Mouse (Mus musculus) midbrain, embryonic 14.5 days (tissue): Measurements from ENCODE around the gene Gal3st3. TPM values are rescaled to one million over a fixed set of nuclear protein-coding genes. Genes with fewer than 3 reads are reported as not detected.

ENCODE experiments used
- ATAC-seq: fragments of 200-750 bp; cut with Nextera tagmentation; 2 replicates; pipeline ENCODE4 v1.8.0; 2017; ENCODE audit warnings: moderate number of reproducible peaks, moderate library complexity; ENCODE audit not compliant: low FRiP score, low TSS enrichment
- DNase-seq: peaks from one replicate; pipeline ENCODE4 v3.0.0-alpha.2; 2015
- H3K27ac ChIP-seq: fragments of 300-500 bp; sonication (generic); replicated peaks from 2 replicates; pipeline ENCODE4 v1.5.1; 2014; ENCODE audit warnings: mild to moderate bottlenecking, low read depth, low read length, moderate library complexity
- H3K27me3 ChIP-seq: fragments of 300-500 bp; sonication (generic); 2 replicates; pipeline ENCODE4 v1.6.1; 2014; ENCODE audit warnings: low read length, control low read depth, mixed read lengths; ENCODE audit not compliant: control insufficient read depth, insufficient read depth
- H3K36me3 ChIP-seq: fragments of 300-500 bp; sonication (generic); 2 replicates; pipeline ENCODE4 v1.6.1; 2014; ENCODE audit warnings: low read length, control low read depth; ENCODE audit not compliant: control insufficient read depth, insufficient read depth
- H3K4me1 ChIP-seq: fragments of 300-500 bp; sonication (generic); 2 replicates; pipeline ENCODE4 v1.6.1; 2014; ENCODE audit warnings: mild to moderate bottlenecking, antibody characterized with exemption, low read length, control low read depth; ENCODE audit not compliant: control insufficient read depth, insufficient read depth
- H3K4me2 ChIP-seq: fragments of 300-500 bp; sonication (generic); 2 replicates; pipeline ENCODE4 v1.6.1; 2014; ENCODE audit warnings: mild to moderate bottlenecking, low read length, moderate library complexity
- H3K4me3 ChIP-seq: fragments of 300-500 bp; sonication (generic); replicated peaks from 2 replicates; pipeline ENCODE4 v1.5.1; 2014; ENCODE audit warnings: low read depth, low read length
- H3K9ac ChIP-seq: fragments of 300-500 bp; sonication (generic); replicated peaks from 2 replicates; pipeline ENCODE4 v1.6.1; 2014; ENCODE audit warnings: mild to moderate bottlenecking, low read length, moderate library complexity
- H3K9me3 ChIP-seq: fragments of 300-500 bp; sonication (generic); 2 replicates; pipeline ENCODE4 v1.6.1; 2016; ENCODE audit warnings: low read length, control low read depth, mixed read lengths; ENCODE audit not compliant: control insufficient read depth
- WGBS: fragments of 180-500 bp; shearing (Covaris S2); extraction: QIAGEN DNeasy Blood & Tissue Kit; methylation state at CpG from one replicate; pipeline ENCODE4 v1.1.7; 2014; 5-methylcytosine and 5-hydroxymethylcytosine counted together
- polyA plus RNA-seq: library from polyadenylated mRNA; unstranded; fragments of >200 nt; fragmentation: Nextera tagmentation; extraction: Ambion mirVana; gene quantifications from 2 replicates; pipeline ENCODE4 v1.2.1, GENCODE M21; 2014

Gene Gal3st3
- polyA plus RNA-seq, 1 experiment from 2014 or later: 35.5 TPM

DNA sequence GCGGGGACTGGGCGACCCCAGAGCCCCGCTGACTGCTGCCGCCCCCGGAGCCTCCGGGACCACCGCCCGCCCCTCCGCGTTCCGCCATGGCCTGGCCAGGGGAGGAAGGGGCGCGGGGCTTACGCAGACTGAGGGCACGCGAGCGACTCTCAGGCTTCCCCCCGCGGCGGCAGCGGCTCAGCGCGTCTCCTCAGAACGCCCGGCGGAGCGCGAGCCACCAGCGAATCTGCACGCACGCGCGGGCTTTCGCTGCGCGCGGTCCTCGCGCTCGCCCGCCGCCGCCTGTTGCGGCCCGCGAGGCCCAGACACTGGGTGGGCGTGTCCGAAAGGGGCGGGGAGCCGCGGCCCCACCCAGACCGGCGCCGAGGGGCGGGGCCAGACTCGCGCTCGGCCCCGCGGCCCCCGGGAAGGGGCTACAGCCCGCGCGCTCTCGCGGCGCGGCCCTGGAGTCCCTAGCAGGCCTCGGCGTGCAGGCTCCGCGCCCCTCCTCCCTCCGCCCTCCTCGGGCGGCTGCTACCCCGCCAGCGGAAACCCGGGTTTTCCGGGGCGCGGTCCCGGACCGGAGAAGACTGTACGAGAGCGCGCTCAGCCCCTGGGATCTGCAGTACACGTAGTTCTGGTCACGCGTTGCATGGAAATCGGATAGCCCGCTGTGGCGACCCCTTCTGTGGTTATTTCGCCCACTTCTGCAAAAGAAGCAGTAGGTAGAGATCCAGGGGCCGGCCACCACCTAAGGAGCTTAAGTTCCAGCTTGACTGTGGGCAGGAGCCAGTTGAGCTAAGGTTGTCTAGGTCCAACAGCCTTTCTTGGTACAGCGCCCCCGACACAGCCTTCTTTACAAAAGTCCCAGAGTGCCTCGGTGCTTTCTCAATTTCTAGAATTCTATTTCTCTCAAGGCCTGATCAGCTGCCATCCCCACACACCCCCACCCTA is 25.1 kb upstream of the Gal3st3 start, which contains the start of gene Pacs1:
Gene Pacs1, minus strand, starts transcription at position 319 of the 933 bp plus-strand sequence.
- Histone ChIP-seq H3K4me2 (peak within 1 kb of the TSS; percentile 91), H3K27ac (peak within 1 kb of the TSS; percentile 92), H3K9ac (peak within 1 kb of the TSS; percentile 93), H3K4me1 (peaks cover 28% of the 10 kb centered on the region), H3K9me3 (no peaks in the 10 kb centered on the region), H3K4me3 (peak within 1 kb of the TSS; percentile 96), H3K36me3 (peaks cover 38% of the 10 kb centered on the region), H3K27me3 (no peaks in the 10 kb centered on the region)
- peak; percentile 87 for ATAC-seq
- DNase-seq: peak; percentile 96
- WGBS: 1% methylated on average over 79 of the region's 97 CpGs

- no peak for ATAC-seq
- Histone ChIP-seq H3K9me3 (no peaks in the 10 kb centered on the region), H3K4me3 (no peak overlapping the region), H3K27ac (peak overlapping the region; percentile 92), H3K9ac (no peak overlapping the region; the same call in 1 of the 2 replicates), H3K27me3 (no peaks in the 10 kb centered on the region), H3K36me3 (peaks cover 46% of the 10 kb centered on the region), H3K4me2 (0 out of 2 replicates have a peak overlapping the region, but pooled peaks have one; percentile 91), H3K4me1 (peaks cover 23% of the 10 kb centered on the region)
- WGBS: 84% methylated on average over 4 of the region's 4 CpGs
- DNase-seq: no peak
These were observed 24.2 kb upstream of the Gal3st3 start for GRCm38 (mm10) chr19:5273916-5274315.

DNA sequence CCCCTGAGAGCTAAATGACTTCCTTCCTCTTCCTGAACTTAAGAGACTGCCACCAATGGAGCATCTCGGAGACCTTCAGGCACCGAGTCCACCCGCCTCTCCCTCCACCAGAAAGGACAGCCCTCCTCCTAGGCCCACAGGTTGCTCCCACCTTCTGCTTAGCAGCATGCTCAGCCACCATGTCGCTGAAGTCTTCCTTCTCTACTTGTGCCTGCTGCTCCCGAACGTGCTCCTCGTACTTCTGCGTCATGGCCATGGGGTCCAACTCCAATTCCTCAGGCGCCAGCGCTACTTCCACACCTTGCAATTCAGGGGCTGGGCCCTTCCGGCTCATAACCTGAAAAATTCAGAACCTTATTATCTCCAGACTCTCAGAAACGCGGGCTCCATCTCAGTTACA is 23.5 kb upstream of the Gal3st3 start:
- ATAC-seq (no peak), DNase-seq (no peak)
- WGBS: 95% methylated on average over 11 of the region's 13 CpGs
- Histone ChIP-seq H3K9me3 (no peaks in the 10 kb centered on the region), H3K4me1 (peaks cover 23% of the 10 kb centered on the region), H3K4me3 (no peak overlapping the region), H3K27ac (no peak overlapping the region), H3K27me3 (no peaks in the 10 kb centered on the region), H3K36me3 (peaks cover 54% of the 10 kb centered on the region), H3K9ac (no peak overlapping the region), H3K4me2 (no peak overlapping the region)

DNA sequence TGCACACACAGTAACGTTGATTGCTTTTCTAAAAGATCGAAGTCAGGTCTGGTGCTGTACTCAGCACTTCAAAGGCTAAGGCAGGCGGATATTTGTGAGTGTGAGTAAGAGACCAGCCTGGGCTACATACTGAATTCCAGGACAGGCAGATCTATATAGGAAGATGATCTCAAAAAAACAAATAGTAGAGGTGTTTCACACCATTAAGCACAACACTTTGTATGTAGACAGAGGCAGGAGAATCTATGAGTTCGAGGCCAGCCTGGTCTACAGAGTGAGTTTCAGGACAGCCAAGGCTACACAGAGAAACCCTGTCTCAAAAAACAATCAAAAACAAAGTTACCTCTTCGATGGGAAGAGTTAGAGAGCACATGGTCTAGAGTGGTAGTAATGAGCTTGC is 22.4 kb upstream of the Gal3st3 start:
- no peak overlapping the region for H3K27ac ChIP-seq
- H3K4me1 ChIP-seq: peaks cover 16% of the 10 kb centered on the region
- H3K36me3 ChIP-seq: peaks cover 59% of the 10 kb centered on the region
- ATAC-seq (no peak), DNase-seq (no peak)
- no peak overlapping the region for H3K9ac ChIP-seq
- H3K4me3 ChIP-seq: no peak overlapping the region
- no peak overlapping the region for H3K4me2 ChIP-seq
- 95% methylated on average over 5 of the region's 5 CpGs for WGBS
- no peaks in the 10 kb centered on the region for H3K27me3 ChIP-seq
- H3K9me3 ChIP-seq: no peaks in the 10 kb centered on the region

DNA sequence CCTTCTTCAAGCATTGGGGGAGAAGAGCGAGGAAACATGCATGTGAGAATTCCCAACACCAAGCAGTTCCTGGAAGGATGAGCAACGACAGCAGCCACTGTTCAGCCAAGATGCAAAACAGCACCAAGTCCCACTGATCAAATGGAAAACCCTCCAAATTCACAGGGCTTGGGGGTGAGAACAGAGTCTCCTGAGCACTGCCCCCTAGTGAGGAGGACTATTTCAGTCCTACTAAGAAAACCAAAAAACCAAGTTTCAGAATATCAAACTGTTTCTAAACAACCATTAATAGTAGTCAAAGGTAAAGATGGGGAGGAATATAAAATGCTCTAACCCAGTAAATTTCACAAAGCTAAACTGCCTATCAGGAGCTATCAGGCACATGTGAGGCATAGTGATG is 21.6 kb upstream of the Gal3st3 start:
- no peak overlapping the region for H3K4me2 ChIP-seq
- peaks cover 9% of the 10 kb centered on the region for H3K4me1 ChIP-seq
- H3K27ac ChIP-seq: no peak overlapping the region
- ATAC-seq: no peak
- H3K36me3 ChIP-seq: peaks cover 67% of the 10 kb centered on the region
- H3K27me3 ChIP-seq: no peaks in the 10 kb centered on the region
- no peak for DNase-seq
- 91% methylated on average over 2 of the region's 2 CpGs for WGBS
- H3K9ac ChIP-seq: no peak overlapping the region
- no peak overlapping the region for H3K4me3 ChIP-seq
- H3K9me3 ChIP-seq: no peaks in the 10 kb centered on the region

DNA sequence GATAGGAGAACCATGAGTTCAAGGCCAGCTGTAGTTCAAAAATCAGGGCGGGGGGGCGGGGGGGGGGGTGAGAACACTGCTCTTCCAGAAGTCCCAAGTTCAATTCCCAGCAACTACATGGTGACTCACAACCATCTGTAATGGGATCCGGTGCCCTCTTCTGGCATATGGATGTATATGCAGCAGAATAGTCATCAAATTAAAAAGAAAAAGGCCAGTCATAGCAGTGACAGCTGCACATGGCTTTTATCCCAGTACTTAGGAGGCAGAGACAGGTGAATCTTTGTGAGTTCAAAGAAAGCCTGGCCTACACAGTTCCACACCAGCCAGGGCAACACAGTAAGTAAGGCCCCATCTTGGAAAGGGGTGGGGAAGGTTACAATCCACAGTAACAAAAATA is 21.0 kb upstream of the Gal3st3 start:
- Histone ChIP-seq H3K36me3 (peaks cover 73% of the 10 kb centered on the region), H3K4me1 (peaks cover 3% of the 10 kb centered on the region; the same call in 1 of the 2 replicates), H3K4me3 (no peak overlapping the region), H3K27me3 (no peaks in the 10 kb centered on the region), H3K4me2 (no peak overlapping the region), H3K27ac (no peak overlapping the region), H3K9ac (no peak overlapping the region), H3K9me3 (no peaks in the 10 kb centered on the region)
- WGBS: 89% methylated on average over 3 of the region's 3 CpGs
- DNase-seq: peak; percentile 19
- ATAC-seq: no peak

- H3K9ac ChIP-seq: no peak overlapping the region
- H3K4me1 ChIP-seq: 0 out of 2 replicates have a peak, but pooled peaks cover 3% of the 10 kb centered on the region
- no peak overlapping the region for H3K27ac ChIP-seq
- ATAC-seq: no peak
- H3K4me3 ChIP-seq: no peak overlapping the region
- no peaks in the 10 kb centered on the region for H3K27me3 ChIP-seq
- no peaks in the 10 kb centered on the region for H3K9me3 ChIP-seq
- H3K36me3 ChIP-seq: peaks cover 84% of the 10 kb centered on the region
- H3K4me2 ChIP-seq: no peak overlapping the region
- 89% methylated on average over 8 of the region's 8 CpGs for WGBS
- no peak for DNase-seq
These were observed 19.8 kb upstream of the Gal3st3 start for GRCm38 (mm10) chr19:5278381-5278780.

DNA sequence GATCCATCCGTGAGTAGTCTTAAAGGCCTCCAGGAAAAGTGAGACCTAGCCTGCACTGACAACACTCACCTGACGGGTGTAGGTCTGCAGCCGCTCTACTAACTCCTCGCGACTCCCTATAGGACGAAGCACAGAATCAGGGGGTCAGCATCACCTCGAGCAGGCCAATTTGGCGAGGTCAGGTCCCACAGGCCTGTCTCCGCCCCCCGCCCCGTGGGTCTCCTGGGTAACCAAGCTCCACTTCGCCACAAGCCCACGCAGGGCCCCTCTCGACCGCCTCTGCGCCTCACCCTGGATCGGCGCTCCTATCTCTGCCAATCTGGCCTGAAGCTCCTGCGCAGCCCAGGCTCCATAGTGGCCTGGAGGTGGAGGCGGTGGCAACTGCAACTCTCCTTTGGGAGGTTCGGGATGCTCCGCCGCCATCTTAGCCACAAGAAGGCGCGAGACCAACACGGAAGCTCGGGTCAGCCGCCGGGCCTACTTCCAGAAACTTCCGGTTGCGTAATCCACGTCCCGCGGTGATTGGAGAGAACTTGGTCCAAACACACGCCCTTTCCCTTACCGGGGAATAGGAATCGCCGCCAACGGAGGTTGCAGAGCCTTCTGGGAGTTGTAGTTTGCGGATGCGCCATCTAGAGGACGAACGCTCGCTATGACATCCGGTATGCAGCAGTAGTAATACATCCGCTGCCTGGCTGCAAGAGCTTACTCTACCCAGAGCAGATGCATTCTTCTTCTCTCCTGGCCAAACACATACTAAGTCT is 3.0 kb upstream of the Gal3st3 start, which contains the start of gene Sf3b2:
Gene Sf3b2, minus strand, starts transcription at position 484 of the 764 bp plus-strand sequence.
- H3K9ac ChIP-seq: peak within 1 kb of the TSS; percentile 84
- under 1% methylated on average over 46 of the region's 46 CpGs for WGBS
- H3K27me3 ChIP-seq: no peaks in the 10 kb centered on the region
- H3K4me1 ChIP-seq: peaks cover 30% of the 10 kb centered on the region
- H3K36me3 ChIP-seq: peaks cover 31% of the 10 kb centered on the region
- peak within 1 kb of the TSS; percentile 78 for H3K4me2 ChIP-seq
- H3K4me3 ChIP-seq: peak within 1 kb of the TSS; percentile 93
- no peaks in the 10 kb centered on the region for H3K9me3 ChIP-seq
- DNase-seq: peak; percentile 100
- peak within 1 kb of the TSS; percentile 88 for H3K27ac ChIP-seq
- peak; percentile 93 for ATAC-seq
